Mouse (Mus musculus): ENCODE measurements at regions not wholly inside any gene's neighbourhood (a gene's known extent, or its start where the extent isn't known, plus 50 kb on each side); places are given as distances from the start of the nearest gene placed in this dataset.

GRCm38 (mm10) chr1:150251422-150251821 lies 67.8 kb upstream of the Pdc start:
- Histone ChIP-seq H3K4me3 (ENCODE audit: insufficient read depth, low read depth, low read length) (no peak overlapping the region), H3K27ac (replicated peaks; ENCODE audit: low read depth, low read length) (no peak overlapping the region), H3K4me1 (ENCODE audit: control insufficient read depth, insufficient read depth, insufficient read length, low read length) (no peaks in the 10 kb centered on the region)

- Histone ChIP-seq H3K27ac (replicated peaks; ENCODE audit: low read depth, low read length) (no peak overlapping the region), H3K4me3 (ENCODE audit: insufficient read depth, low read depth, low read length) (no peak overlapping the region), H3K4me1 (ENCODE audit: control insufficient read depth, insufficient read depth, insufficient read length, low read length) (no peaks in the 10 kb centered on the region)
Measured at GRCm38 (mm10) chr1:150251876-150252275, 67.3 kb upstream of the Pdc start.

GRCm38 (mm10) chr1:150257596-150257995 lies 61.6 kb upstream of the Pdc start:
- no peak overlapping the region for H3K27ac ChIP-seq (replicated peaks; ENCODE audit: low read depth, low read length)
- no peak overlapping the region for H3K4me3 ChIP-seq (ENCODE audit: insufficient read depth, low read depth, low read length)
- H3K4me1 ChIP-seq (ENCODE audit: control insufficient read depth, insufficient read depth, insufficient read length, low read length): no peaks in the 10 kb centered on the region

DNA sequence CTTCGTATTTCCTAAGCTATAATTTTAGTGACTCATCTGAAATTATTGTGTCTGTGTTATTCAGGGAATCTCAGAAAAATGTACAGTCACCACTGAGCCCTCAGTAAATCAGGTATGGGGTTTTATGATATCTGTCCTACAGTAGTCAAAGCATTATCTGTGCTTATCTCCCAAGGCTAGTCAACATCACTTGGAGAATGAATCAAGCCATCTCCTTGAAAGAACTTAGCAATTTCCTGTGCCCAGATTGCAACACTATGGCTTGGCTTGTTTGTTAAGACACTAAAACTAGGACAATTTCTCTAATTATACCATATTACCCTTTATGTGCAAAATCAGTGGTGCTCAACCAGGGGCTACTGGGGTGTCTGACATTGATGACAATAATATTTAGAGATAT lies 58.9 kb upstream of the Pdc start:
- H3K4me1 ChIP-seq (ENCODE audit: control insufficient read depth, insufficient read depth, insufficient read length, low read length): no peaks in the 10 kb centered on the region
- H3K27ac ChIP-seq (replicated peaks; ENCODE audit: low read depth, low read length): no peak overlapping the region
- no peak overlapping the region for H3K4me3 ChIP-seq (ENCODE audit: insufficient read depth, low read depth, low read length)

DNA sequence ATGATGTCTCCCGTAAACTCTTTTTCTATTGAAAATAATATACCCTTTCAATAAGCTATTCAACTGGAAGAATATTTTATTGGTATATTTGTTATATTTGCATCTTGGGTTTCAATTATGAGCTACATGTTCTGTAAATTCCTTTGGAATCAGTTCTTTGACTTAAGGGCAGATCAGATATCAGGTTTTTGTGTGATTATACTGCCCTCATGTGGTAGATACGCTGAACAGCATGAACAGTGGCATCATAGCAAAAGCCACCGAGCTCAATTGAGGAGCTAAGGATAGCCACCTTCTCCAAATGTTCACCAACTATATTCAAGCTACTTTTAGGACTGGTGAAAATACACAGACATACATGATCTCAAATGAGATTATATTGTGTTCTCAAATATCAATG lies 52.7 kb upstream of the Pdc start:
- Histone ChIP-seq H3K4me3 (ENCODE audit: insufficient read depth, low read depth, low read length) (no peak overlapping the region), H3K27ac (replicated peaks; ENCODE audit: low read depth, low read length) (no peak overlapping the region), H3K4me1 (ENCODE audit: control insufficient read depth, insufficient read depth, insufficient read length, low read length) (no peaks in the 10 kb centered on the region)

DNA sequence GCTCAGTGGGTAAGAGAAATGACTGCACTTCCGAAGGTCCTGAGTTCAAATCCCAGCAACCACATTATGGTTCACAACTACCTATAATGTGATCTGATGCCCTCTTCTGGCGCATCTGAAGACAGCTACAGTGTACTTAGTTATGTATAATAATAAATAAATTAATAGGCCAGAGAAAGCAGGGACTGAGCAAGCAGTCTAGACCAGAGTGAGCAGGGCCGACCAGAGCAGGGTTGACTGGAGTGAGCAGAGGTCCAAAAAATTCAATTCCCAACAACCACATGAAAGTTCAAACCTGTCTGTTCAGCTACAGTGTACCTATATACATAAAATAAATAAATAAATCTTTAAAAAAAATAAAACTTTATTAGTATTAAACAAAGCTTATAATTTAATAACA lies 52.2 kb upstream of the Pdc start:
- Histone ChIP-seq H3K4me3 (ENCODE audit: insufficient read depth, low read depth, low read length) (no peak overlapping the region), H3K27ac (replicated peaks; ENCODE audit: low read depth, low read length) (no peak overlapping the region), H3K4me1 (ENCODE audit: control insufficient read depth, insufficient read depth, insufficient read length, low read length) (no peaks in the 10 kb centered on the region)
